Mouse (Mus musculus) layer of hippocampus, postnatal 36 days (tissue): ENCODE data around the gene Schip1. TPM values are rescaled to one million over a fixed set of nuclear protein-coding genes. Genes with fewer than 3 reads are reported as not detected.
A peak's percentile ranks its signal among the peaks of the same experiment; 100 is the strongest.
"Not testable (repeated sequence)": the region's sequence is repeated elsewhere in the genome, so short reads cannot be mapped to it uniquely, and the experiment has no call there.

Experiments
- DNase-seq, 2 experiments: peaks; one replicate each; pipeline ENCODE4 v3.0.0; 2022
- total RNA-seq, 2 experiments: library from RNA; stranded (reverse); gene quantifications; 2 replicates each; pipeline ENCODE4 v1.2.3; 2021

The Schip1 gene
- 100 to 1,000 TPM; 308 to 317 TPM for total RNA-seq

- no peak for DNase-seq
These were observed at the start of gene Schip1 for GRCm38 (mm10) chr3:68064731-68065130. Gene Schip1, plus strand, starts transcription at chr3:68064802.

- DNase-seq = no peak
These were observed 48.8 kb upstream of the Schip1 start for GRCm38 (mm10) chr3:68015786-68016185.

- DNase-seq = no peak
These were observed 45.2 kb upstream of the Schip1 start for GRCm38 (mm10) chr3:68019401-68019800.

GRCm38 (mm10) chr3:68036097-68036496, 28.5 kb upstream of the Schip1 start:
- DNase-seq = no peak

- no peak for DNase-seq
These were observed 21.7 kb upstream of the Schip1 start for GRCm38 (mm10) chr3:68042951-68043350.

- DNase-seq = no peak
These were observed 18.9 kb upstream of the Schip1 start for GRCm38 (mm10) chr3:68045475-68046416.

DNA sequence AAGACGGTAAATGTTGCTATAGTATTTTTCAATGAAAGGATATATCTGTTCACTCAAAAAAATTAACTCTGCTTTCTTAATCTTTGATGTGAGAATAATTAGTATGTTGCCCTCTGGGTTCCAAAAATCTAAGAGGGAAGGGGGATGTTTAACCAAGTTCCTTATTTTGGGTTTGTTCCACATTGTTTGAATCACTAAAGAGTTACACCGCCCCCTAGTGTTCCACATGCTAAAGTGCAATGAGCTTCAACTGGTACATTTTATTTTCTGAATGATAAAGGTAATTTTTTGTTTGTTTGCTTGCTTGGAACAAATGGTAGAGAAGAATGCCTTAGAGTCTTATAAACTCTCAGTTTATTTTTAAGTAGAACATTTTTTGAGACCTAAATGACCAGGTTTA, 11.1 kb upstream of the Schip1 start:
- DNase-seq = no peak

- peak in 1 of 2 experiments; percentile 40 for DNase-seq
These were observed 9.5 kb upstream of the Schip1 start for GRCm38 (mm10) chr3:68055071-68055470.

DNA sequence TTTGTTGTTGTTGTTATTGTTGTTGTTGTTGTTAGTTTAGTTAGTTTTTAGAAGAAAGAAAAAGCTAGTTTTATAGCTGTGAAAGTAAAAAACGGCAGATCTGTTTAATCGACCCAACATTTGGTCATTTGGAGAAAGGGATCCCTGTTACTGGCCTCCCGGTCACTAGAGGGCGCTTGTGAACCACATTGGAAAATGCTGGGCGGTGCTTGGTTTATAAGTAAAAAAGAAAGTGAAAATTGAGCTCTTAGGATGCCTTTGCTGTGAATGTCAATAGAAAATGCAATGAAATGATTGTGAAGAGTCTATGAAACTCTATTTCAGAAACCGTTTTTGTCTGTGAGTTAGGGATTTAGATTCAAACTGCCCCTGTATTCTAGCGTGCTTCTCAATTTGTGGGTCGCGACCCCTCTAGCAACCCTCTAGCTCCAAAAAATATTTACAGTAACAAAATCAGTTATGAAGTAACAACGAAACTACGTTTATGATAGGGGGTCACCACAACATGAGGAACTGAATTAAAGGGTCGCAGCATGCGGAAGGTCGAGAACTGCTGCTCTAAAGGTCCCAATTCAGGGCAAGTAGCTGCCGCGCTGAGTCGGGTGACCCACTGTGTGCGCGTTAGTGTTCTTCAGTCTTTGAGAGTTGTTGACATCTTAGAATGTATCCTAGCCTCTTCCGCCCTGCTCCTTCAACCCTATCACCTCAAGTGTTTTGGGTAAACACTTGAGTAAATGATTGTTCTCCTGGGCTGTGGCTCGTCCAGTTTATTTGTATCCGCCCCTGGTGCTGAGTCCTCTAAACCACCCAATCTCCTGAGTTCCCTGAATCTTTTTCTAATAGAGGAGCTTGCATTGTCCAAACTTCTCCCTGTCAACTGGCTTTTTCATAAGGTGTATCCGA, 8.0 kb upstream of the Schip1 start:
- peak; percentile 67 to 70 for DNase-seq

- no peak for DNase-seq
These were observed 5.3 kb upstream of the Schip1 start for GRCm38 (mm10) chr3:68059162-68059800.

DNA sequence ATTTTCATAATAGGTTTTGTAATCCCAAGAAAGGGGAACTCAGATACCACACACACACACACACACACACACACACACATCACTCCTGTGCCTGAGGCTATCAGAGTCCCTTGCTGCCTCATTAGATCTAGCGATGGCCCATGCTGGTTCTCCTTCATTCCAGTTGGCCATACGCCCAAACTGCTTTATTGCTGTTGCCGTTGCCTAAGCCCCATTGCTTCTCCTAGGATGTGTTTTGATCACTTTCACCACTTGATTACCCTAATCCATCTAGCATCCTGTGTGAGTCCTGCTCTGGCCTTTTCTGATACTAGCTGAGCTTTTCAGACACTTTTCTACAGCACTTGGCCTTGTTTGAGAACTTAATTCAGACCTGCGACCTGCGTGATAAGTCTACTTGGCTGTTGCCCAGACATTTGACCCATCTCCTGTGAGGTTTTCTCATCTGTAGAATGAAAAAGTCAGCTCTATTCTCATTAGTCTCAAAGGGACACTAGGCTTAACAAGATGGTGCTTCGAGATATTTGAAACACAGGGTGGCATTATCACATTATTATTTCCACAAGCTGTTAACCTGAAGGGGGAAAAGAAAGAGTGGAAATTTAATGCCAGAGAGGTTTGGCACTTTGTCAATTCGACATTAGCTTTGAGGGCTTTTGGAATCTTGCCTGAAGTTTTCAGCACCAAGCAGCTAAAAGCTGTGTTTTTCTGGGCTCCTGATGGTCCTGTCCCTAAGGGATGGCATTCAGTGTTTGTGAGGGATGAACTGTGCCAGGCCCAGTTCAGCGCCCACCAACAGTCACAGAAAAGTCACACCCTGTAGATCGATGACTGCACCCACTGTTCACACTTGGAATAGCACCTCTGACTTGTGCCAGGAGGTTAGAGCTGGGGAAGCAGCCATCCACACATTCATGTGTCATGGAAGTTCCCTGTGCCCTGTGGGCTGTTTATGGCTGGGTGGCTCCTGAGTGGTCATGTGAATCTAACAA, 7.1 kb downstream of the Schip1 start:
- DNase-seq = peak; percentile 29 to 44

- no peak for DNase-seq
These were observed 12.8 kb downstream of the Schip1 start for GRCm38 (mm10) chr3:68077406-68077805.

DNA sequence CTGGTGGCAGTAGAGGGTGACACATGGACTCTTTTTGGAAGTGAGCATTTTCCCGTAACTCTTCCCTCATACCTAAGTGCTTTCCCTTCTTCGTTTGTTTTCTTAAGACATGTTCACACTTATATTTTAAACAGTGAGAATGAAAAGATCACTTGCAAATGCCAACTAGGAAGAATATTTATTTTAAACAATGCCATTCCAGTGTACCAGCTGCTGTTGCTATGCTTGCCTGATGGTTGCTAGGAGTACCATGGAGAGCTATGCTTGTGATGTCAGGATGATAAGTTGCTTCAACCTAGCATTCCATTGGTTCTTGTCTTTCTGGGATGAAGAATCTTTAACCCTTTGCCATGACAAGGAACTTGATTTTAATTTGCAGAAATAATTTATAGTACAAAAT, 20.4 kb downstream of the Schip1 start:
- no peak for DNase-seq

GRCm38 (mm10) chr3:68092108-68092507, 27.5 kb downstream of the Schip1 start:
- DNase-seq = no peak

DNA sequence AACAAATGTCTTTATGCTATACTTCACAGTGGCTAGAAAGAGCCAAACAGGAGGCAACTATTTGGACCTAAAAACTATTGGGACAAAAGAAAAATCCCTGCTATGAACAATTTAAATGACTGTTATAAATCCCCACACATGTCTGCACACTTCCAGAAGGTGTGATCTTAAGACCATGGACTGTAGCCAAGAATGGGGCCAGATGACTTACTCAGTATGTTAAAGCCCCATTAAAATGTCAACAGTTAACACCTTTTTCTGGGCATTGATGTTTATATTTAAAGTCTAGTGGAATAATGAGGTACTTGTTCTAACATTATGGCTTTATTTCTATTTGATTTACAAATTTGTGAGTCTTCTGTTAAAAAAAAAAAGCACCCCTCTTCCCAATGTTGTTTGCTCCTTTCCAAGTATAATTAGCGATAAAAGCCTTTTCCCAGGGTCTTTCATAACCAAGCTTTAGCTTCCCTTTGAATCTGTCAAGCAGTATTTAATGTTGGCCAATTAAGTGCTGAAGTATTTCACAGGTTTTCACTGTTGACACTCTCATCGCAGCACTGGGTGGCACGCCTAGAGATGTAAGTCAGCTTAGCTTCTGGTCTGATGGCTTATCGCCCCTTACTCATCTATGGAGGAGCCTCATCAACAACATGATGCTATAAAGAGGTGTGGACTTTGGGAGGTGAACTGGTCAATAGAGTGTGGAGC, 32.3 kb downstream of the Schip1 start:
- no peak for DNase-seq

DNA sequence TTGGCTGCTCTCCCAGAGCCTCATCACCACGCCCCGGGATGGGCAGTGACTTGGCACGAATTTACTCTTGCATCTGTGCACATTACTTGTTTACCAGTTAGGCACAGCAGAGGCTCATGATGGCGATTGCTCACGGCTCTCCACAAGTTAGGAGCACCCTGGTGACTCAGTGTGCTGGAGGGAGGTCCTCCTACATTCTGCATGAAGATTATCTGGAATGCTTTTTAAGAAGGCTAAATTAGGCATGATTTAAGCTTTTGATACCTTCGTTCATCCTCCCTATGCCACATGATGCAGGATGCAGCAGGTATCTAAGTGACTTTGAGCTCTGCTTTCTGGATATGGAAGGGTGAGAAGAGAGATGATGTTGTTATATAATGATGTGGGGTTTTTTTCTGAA, 35.0 kb downstream of the Schip1 start:
- DNase-seq = not testable (repeated sequence)

DNA sequence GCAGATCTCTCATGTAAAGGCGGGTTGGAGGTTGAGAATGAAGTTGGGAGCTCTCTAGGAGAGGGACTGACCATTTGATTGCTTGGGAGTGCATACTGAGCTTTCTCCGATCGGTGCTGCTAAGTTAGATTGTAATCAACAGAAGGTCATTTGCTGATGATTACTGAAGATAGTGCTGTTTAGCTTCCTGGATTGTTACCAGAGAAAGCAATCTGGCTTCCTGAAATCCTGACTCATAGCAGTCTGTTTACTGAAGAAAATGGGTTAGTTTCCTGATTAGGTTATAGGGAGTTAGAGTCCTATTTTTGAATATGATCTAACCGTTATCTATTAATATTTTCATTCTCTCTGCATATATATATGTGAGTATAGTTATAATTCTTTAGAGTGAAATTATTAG, 36.7 kb downstream of the Schip1 start:
- peak in 1 of 2 experiments; percentile 29 for DNase-seq

GRCm38 (mm10) chr3:68105081-68105685, 40.6 kb downstream of the Schip1 start:
- no peak for DNase-seq

DNA sequence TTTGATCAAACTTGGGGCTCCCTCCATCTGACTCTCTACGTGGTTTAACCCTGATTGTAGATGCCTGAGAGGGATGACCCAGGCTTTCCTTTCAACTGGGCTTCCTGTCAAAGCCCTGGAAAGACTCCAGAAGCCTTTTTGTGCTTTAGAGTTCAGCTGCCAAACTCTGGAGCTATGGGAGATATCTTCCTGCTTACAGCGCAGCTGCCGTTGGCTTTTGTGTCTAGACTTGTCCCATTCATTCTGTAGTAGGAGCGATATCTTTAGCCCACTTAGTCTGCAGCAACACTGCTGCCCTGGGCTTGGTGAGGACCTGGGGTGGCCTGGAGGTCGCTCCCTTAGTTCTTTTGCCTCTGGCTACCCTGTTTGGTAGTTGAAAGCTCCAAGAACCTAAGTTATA, 56.7 kb downstream of the Schip1 start:
- no peak for DNase-seq

- no peak for DNase-seq
These were observed 61.8 kb downstream of the Schip1 start for GRCm38 (mm10) chr3:68126284-68126856.
